Mouse (Mus musculus): ENCODE data around the gene C1qtnf5.
"Not testable (repeated sequence)": the region's sequence is repeated elsewhere in the genome, so short reads cannot be mapped to it uniquely, and the experiment has no call there.

The C1qtnf5 gene

DNA sequence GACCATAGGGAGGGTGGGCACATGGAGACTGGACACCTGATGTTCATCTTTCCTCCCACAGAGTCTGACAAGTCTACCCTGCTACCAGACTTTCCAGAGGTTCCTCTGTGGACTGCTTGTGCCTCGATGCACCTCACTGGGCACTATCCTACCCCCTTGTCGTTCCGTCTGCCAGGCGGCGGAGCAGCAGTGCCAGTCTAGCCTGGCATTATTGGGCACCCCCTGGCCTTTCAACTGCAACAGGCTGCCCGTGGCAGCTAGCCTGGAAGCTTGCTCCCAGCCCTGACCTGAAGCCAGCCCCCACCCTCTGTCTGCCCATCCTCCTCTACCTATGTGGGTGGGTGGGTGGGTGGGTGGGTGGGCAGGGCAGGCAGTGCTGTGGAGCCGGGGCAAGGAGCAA, 863 bp upstream of the C1qtnf5 start:
- no peak for DNase-seq (ENCODE audit: low spot score)

- no peak for DNase-seq (ENCODE audit: low spot score)
Observed at GRCm38 (mm10) chr9:44106596-44106995, 449 bp upstream of the C1qtnf5 start.

- DNase-seq (ENCODE audit: low spot score), result peak; percentile 77
Observed at GRCm38 (mm10) chr9:44107557-44108179, 623 bp downstream of the C1qtnf5 start.

DNA sequence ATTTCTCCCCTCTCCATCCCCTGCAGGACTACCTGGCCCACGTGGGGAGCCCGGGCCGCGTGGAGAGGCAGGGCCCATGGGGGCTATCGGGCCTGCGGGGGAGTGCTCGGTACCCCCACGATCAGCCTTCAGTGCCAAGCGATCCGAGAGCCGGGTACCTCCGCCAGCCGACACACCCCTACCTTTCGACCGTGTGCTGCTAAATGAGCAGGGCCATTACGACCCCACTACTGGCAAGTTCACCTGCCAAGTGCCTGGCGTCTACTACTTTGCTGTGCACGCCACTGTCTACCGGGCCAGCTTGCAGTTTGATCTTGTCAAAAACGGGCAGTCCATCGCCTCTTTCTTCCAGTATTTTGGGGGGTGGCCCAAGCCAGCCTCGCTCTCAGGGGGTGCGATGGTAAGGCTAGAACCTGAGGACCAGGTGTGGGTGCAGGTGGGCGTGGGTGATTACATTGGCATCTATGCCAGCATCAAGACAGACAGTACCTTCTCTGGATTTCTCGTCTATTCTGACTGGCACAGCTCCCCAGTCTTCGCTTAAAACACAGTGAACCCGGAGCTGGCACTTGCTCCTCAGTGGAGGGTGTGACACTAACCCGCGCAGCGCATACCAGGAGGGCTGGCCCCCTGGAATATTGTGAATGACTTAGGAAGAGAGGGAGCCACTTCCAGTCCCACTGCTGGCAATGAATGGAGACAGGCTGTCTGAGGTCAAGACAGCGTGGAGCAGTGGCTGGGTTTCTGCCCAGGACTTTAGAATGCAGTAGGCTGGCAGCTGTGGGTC, 1.4 kb downstream of the C1qtnf5 start:
- no peak for DNase-seq (ENCODE audit: low spot score)

- DNase-seq (ENCODE audit: low spot score), result no peak
Observed at GRCm38 (mm10) chr9:44109360-44110095, 2.5 kb downstream of the C1qtnf5 start.

- not testable (repeated sequence) for DNase-seq (ENCODE audit: low spot score)
Observed at GRCm38 (mm10) chr9:44111909-44112308, 4.9 kb downstream of the C1qtnf5 start.

DNA sequence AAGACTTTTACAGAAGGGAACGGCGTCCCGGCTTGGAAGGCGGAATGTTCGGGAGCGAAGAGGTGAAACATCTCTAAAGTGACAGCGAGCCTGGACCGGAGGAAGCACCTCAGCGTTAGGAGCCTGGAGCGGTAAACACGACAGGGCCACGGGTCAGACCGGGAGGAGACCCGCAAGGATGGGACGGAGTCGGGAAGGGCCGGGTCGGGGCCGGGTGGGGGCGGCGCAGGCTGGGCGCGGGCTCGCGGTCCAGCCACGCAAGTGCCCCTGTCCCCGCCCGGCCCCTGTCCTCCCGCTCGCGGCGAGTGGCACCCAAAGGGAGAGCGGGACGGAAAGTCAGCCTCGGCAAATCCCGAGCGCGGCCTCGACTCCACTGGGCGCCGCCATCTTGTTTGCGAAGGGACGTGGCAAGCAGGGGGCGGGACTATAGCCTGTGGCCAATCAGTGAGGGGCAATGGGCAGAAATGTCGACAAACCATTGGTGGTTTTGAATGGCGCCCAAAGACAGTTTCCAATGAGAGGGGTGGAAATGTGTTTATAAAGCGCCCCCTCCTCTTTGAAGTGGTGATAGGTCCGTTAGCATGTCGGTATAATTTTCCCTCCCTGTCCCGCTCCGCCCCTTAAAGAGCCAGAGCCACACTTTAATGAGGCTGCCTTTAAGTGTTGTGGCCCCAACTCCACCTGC, 6.2 kb downstream of the C1qtnf5 start, which contains the start of the genes Gm49380 and Rnf26:
TSS of gene Gm49380 (minus strand) at position 396 of the 685 bp plus-strand sequence.
TSS of gene Rnf26 (minus strand) at position 413 of the 685 bp plus-strand sequence.
- DNase-seq (ENCODE audit: low spot score), result peak; percentile 98

DNA sequence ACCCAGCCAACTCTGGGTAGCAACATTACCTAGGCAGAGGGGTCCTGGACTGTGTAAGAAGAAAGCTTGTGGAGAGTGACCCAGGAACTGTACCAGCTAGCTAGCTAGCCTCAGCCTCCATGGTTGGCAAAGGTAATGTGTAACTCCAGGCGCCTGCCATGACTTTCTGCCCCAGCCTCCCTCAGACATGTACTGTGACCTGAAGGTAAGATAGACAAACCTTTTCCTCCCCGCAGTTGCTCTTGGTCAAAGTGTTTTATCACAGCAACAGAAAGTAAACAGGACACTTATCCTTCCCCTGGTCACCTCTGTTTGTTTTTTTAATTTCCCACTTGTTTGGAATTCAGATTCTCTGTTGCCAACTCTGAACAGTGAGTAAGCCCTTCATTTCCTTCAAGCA, 7.4 kb downstream of the C1qtnf5 start:
- no peak for DNase-seq (ENCODE audit: low spot score)

- no peak for DNase-seq (ENCODE audit: low spot score)
Observed at GRCm38 (mm10) chr9:44115599-44115998, 8.6 kb downstream of the C1qtnf5 start.

GRCm38 (mm10) chr9:44116182-44116581, 9.1 kb downstream of the C1qtnf5 start:
- DNase-seq (ENCODE audit: low spot score), result no peak

- DNase-seq (ENCODE audit: low spot score), result peak; percentile 53
Observed at GRCm38 (mm10) chr9:44119011-44119410, 12.0 kb downstream of the C1qtnf5 start.

DNA sequence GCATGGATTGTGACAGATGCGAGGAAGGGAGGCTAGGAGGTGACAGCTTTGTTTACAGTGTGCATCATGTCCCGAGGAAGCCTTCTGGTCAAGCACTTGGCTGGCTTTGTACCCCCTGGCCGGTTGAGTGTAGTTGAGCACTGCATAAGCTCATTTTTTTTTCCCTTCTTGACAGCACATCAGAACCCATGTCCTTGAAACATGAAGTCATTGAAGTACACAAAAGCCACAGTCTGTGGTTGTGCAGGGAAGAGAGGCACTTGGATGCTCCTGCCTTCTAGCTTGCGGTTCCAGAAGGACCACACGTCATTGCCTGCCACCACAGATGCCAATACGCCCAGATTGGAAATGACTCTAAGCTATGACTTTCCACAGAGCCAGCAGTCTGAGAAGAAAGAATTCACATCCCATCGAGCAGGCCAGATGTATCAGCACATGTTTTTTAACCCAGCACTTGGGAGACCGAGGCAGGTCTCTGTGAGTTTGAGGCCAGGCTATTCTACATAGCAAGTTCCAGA, 13.0 kb downstream of the C1qtnf5 start:
- no peak for DNase-seq (ENCODE audit: low spot score)

- DNase-seq (ENCODE audit: low spot score), result no peak
Observed at GRCm38 (mm10) chr9:44124317-44124716, 17.3 kb downstream of the C1qtnf5 start.

GRCm38 (mm10) chr9:44125026-44125425, 18.0 kb downstream of the C1qtnf5 start:
- DNase-seq (ENCODE audit: low spot score), result no peak

GRCm38 (mm10) chr9:44125546-44126428, 18.7 kb downstream of the C1qtnf5 start:
- DNase-seq (ENCODE audit: low spot score), result peak; percentile 80

GRCm38 (mm10) chr9:44126746-44127145, 19.7 kb downstream of the C1qtnf5 start:
- DNase-seq (ENCODE audit: low spot score), result no peak

DNA sequence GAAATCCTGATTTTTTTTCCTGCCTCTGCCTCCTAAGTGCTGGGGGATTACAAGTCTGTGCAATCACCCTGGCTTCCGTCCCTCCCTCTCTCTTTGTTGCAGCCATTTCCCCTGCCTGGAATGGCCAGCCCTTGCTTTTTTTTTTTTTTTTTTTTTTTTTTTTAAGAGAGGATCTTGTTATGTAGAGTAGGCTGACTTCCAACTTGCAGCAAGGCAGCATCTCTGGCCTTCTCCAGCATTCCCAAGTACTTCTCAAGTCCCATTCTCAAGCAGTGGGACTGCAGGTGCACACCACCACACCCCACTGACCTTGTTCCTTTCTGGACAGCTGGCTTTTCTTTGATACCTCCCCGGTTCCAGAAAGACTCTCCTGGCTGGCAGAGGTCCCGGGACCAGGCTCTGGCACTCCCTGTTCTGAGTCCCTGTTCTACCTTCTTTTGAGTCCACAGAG, 20.3 kb downstream of the C1qtnf5 start:
- DNase-seq (ENCODE audit: low spot score), result no peak

GRCm38 (mm10) chr9:44129633-44130032, 22.6 kb downstream of the C1qtnf5 start:
- DNase-seq (ENCODE audit: low spot score), result no peak

DNA sequence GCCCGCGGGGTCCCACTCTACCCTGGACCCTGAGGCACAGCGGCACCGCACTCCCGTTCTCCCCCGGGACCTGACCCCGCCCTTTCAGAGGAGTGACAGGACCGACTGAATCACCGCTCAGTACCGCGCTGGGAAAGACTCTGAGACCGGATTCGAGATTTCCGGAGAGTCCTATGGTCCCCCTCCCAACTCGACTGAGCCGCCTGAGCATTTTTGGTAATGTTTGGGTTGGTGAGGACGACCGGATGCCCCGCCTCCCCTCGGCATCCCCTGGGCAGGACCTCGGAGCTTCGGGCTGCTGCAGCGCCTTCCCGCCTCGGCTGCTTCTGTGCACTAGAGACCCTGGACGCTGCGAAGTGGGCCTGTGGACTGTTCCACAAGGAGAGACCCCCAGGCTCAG, 23.0 kb downstream of the C1qtnf5 start:
- DNase-seq (ENCODE audit: low spot score), result peak; percentile 40

DNA sequence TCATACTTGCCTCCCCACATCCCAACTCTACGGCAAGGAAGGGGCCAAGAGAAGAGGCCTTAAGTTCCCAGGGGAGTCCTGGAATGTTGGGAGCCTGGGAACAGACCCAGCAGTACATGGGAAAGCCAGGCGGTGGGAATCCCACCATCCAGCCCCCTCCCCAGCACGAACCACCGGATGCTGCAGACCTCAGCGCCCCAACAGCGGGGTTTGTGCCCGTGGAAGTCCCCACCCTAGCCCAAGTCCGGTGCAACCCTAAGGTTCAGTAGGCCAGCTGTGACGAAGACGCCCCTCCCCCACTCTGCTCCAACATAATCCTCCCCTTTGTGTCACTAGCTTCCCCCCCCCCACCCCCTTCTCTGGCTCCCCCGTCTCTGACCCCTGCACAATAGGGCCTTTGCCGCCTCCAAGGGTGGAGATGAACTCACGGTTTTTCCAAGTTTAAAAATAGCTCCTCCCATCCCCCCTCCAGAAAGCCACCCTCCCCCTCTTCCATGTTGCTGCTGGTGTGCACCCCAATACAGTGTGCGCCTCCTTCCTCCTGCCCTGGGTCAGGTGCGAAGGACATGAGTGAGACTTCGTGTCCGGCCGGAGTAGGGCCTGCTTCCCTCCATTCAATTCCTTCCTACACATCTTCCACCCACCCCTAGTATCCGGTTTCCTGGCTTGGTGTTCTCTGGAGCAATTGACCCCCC, 23.7 kb downstream of the C1qtnf5 start:
- no peak for DNase-seq (ENCODE audit: low spot score)
